23 mouse cellular contexts compared by ENCODE assay signal in the genomic region with DNA sequence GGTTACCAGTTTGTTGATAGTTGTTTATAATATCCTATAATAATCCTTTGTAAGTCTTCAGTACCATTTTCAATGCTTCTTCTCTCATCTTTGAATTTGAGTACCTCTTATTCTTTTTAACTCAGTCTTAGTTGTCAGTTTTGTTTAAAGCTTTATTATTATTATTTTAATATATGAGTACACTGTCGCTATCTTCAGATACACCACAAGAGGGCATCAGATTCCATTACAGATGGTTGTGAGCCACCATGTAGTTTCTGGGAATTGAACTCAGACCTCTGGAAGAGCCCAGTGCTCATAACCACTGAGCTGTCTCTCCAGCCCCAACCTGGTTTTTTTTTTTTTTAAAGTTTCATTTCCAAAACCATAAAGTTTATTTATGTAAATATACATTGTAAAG. TPM values are rescaled to one million over a fixed set of nuclear protein-coding genes. Genes with fewer than 3 reads are reported as not detected.
DNase-seq lines count a peak whose midpoint lies in the region; ATAC-seq and TF ChIP-seq lines count a peak whose summit lies in the region.
"Had no signal": no experiment of that assay in that cellular context is flagged by ENCODE, and none has a peak within 500 bp of the region (broad histone marks: within the 10 kb centered on the region; RNA-seq: fewer than 3 reads in every experiment).

No protein-coding gene starts in this region.

- H3K9ac ChIP-seq in kidney, postnatal 0 days (ENCODE audit: low read depth, low read length): no peak overlapping the region
- H3K9ac ChIP-seq in lung, postnatal 0 days (replicated peaks; ENCODE audit: low read depth): no peak overlapping the region
- H3K9ac ChIP-seq in MEL (ENCODE audit: control insufficient read depth, low read depth, low read length, poor library complexity, severe bottlenecking): no peak overlapping the region
- H3K9ac ChIP-seq: hindbrain, embryonic 14.5 days; intestine, embryonic 15.5 days; kidney, embryonic 15.5 days; liver, embryonic 12.5 days; midbrain, embryonic 13.5 days; neural tube, embryonic 12.5 days had no signal

- WGBS in kidney, postnatal 0 days: 80% methylated on average over 1 of the region's 1 CpGs
- WGBS in lung, postnatal 0 days: 50% methylated on average over 1 of the region's 1 CpGs
- WGBS in lung, adult 2 months: 45% methylated on average over 1 of the region's 1 CpGs
- WGBS in hindbrain, embryonic 10.5 days: 57% methylated on average over 1 of the region's 1 CpGs

- peaks cover 4% of the 10 kb centered on the region; the same call in 1 of the 2 replicates for H3K4me1 ChIP-seq in kidney, postnatal 0 days (replicated peaks; ENCODE audit: insufficient read depth, low read length)
- H3K4me1 ChIP-seq in lung, postnatal 0 days (ENCODE audit: insufficient read depth, low read depth, low read length): 0 out of 2 replicates have a peak, but pooled peaks cover 3% of the 10 kb centered on the region
- H3K4me1 ChIP-seq in lung, adult 2 months (ENCODE audit: control insufficient read depth, insufficient read depth, low read length): peaks cover 3% of the 10 kb centered on the region; the same call in 1 of the 2 replicates
- peaks cover 0 to 5% of the 10 kb centered on the region in 2 experiments; a peak in 2 of 4 replicates for H3K4me1 ChIP-seq in MEL (ENCODE audit: control insufficient read depth in 1 of 2, insufficient read depth in 2 of 2, low read length in 2 of 2)
- peaks cover 12% of the 10 kb centered on the region for H3K4me1 ChIP-seq in hindbrain, embryonic 10.5 days (replicated peaks)
- H3K4me1 ChIP-seq: intestine, embryonic 15.5 days had no signal

- H3K36me3 ChIP-seq in kidney, postnatal 0 days (ENCODE audit: insufficient read depth, low read length): no peaks in the 10 kb centered on the region
- H3K36me3 ChIP-seq in lung, postnatal 0 days (ENCODE audit: insufficient read depth, low read length): no peaks in the 10 kb centered on the region
- H3K36me3 ChIP-seq in MEL (ENCODE audit: control insufficient read depth in 1 of 2, insufficient read depth in 2 of 2, low read length in 2 of 2): peaks cover 0 to 6% of the 10 kb centered on the region in 2 experiments; a peak in 1 of 4 replicates
- no peaks in the 10 kb centered on the region for H3K36me3 ChIP-seq in splenic B cell, adult 2 months (ENCODE audit: control insufficient read depth, insufficient read depth, low read length, poor library complexity, severe bottlenecking)
- no peaks in the 10 kb centered on the region for H3K36me3 ChIP-seq in hindbrain, embryonic 10.5 days
- H3K36me3 ChIP-seq: G1E; intestine, embryonic 15.5 days; kidney, embryonic 15.5 days; liver, embryonic 12.5 days; midbrain, embryonic 13.5 days; neural tube, embryonic 12.5 days had no signal

- no peak for TF ChIP-seq EP300 in lung, postnatal 0 days (IDR thresholded peaks at IDR 0.05)
- no peak for TF ChIP-seq EP300 in MEL (IDR thresholded peaks at IDR 0.05; ENCODE audit: low read depth in 1 of 2, low read length in 2 of 2)

- no peak for ATAC-seq in kidney, postnatal 0 days (replicated peaks; ENCODE audit: low FRiP score, low read depth)
- no peak for ATAC-seq in lung, postnatal 0 days
- ATAC-seq: activated CD4-positive, CD25-positive, alpha-beta regulatory T cell, adult 4 months; forebrain, embryonic 14.5 days; intestine, embryonic 15.5 days; liver, embryonic 12.5 days; midbrain, embryonic 13.5 days had no signal

- peak; percentile 36 for TF ChIP-seq CTCF in kidney, postnatal 0 days (IDR thresholded peaks at IDR 0.05; ENCODE audit: low read depth)
- peak; percentile 25 for TF ChIP-seq CTCF in lung, postnatal 0 days (IDR thresholded peaks at IDR 0.05)
- TF ChIP-seq CTCF in lung, adult 2 months (IDR thresholded peaks at IDR 0.05; ENCODE audit: insufficient read depth, low read length): no peak
- peak in 2 of 3 experiments; percentile 30 to 42; a peak in 3 of 6 replicates for TF ChIP-seq CTCF in MEL (IDR thresholded peaks at IDR 0.05 in 2 of 3, conservative IDR thresholded peaks at IDR 0.05 in 1 of 3; ENCODE audit: control insufficient read depth in 1 of 3, insufficient read depth in 1 of 3, low read depth in 2 of 3, low read length in 3 of 3, poor library complexity in 1 of 3, severe bottlenecking in 1 of 3)

- peaks cover 10% of the 10 kb centered on the region for H3K79me2 ChIP-seq in MEL (ENCODE audit: control insufficient read depth, insufficient read depth, low read length, poor library complexity)

- TF ChIP-seq RAD21 in MEL (IDR thresholded peaks at IDR 0.05; ENCODE audit: low read depth, low read length): peak; percentile 37

- H3K9me3 ChIP-seq in kidney, postnatal 0 days (replicated peaks; ENCODE audit: low read length): no peaks in the 10 kb centered on the region
- H3K9me3 ChIP-seq in lung, postnatal 0 days (ENCODE audit: low read length): no peaks in the 10 kb centered on the region
- no peaks in the 10 kb centered on the region for H3K9me3 ChIP-seq in MEL (replicated peaks; ENCODE audit: insufficient read depth, low read length)
- no peaks in the 10 kb centered on the region for H3K9me3 ChIP-seq in hindbrain, embryonic 10.5 days
- H3K9me3 ChIP-seq: G1E; intestine, embryonic 15.5 days; kidney, embryonic 15.5 days; liver, embryonic 12.5 days; midbrain, embryonic 13.5 days; neural tube, embryonic 12.5 days had no signal

- H3K4me2 ChIP-seq in kidney, postnatal 0 days (ENCODE audit: low read length): no peak overlapping the region
- H3K4me2 ChIP-seq in lung, postnatal 0 days (replicated peaks; ENCODE audit: low read depth, low read length): no peak overlapping the region
- H3K4me2 ChIP-seq: hindbrain, embryonic 14.5 days; intestine, embryonic 15.5 days; kidney, embryonic 15.5 days; liver, embryonic 12.5 days; midbrain, embryonic 13.5 days; neural tube, embryonic 12.5 days had no signal

- peak; percentile 9 for DNase-seq in kidney, postnatal 0 days (ENCODE audit: low spot score)
- no peak for DNase-seq in kidney, adult 18-20 months
- no peak for DNase-seq in lung, postnatal 0 days (ENCODE audit: low spot score)
- no peak for DNase-seq in lung, adult 2 months
- no peak for DNase-seq in MEL (ENCODE audit: low read depth, low spot score)
- DNase-seq in splenic B cell, adult 2 months (ENCODE audit: low read depth, low spot score): peak; percentile 17
- DNase-seq in hindbrain, embryonic 10.5 days (ENCODE audit: low spot score): no peak
- DNase-seq: adrenal gland, adult 8-10 months; cerebellum, adult 11-12 months; cerebellum, postnatal 25 days; gastrocnemius, postnatal 25 days; kidney, postnatal 4 days; right cerebral cortex, postnatal 14 days had no signal

- H3K27ac ChIP-seq in kidney, postnatal 0 days: no peak overlapping the region
- no peak overlapping the region for H3K27ac ChIP-seq in lung, postnatal 0 days (ENCODE audit: low read length)
- no peak overlapping the region for H3K27ac ChIP-seq in MEL (ENCODE audit: control insufficient read depth, low read depth, low read length)
- H3K27ac ChIP-seq in hindbrain, embryonic 10.5 days: no peak overlapping the region
- H3K27ac ChIP-seq: hindbrain, embryonic 14.5 days; intestine, embryonic 15.5 days; kidney, embryonic 15.5 days; liver, embryonic 12.5 days; midbrain, embryonic 13.5 days; neural tube, embryonic 12.5 days had no signal

- no peak for TF ChIP-seq POLR2A in lung, adult 2 months (IDR thresholded peaks at IDR 0.05; ENCODE audit: borderline replicate concordance, extremely low read depth, low read depth, low read length)
- TF ChIP-seq POLR2A in MEL (IDR thresholded peaks at IDR 0.05; ENCODE audit: control insufficient read depth in 1 of 2, insufficient read depth in 1 of 2, low read depth in 1 of 2, low read length in 2 of 2, poor library complexity in 1 of 2): no peak

- H3K4me3 ChIP-seq in kidney, postnatal 0 days (replicated peaks; ENCODE audit: low read depth, low read length): no peak overlapping the region
- H3K4me3 ChIP-seq in lung, postnatal 0 days (ENCODE audit: low read depth, low read length): no peak overlapping the region
- H3K4me3 ChIP-seq in lung, adult 2 months (replicated peaks; ENCODE audit: extremely low read depth, low read depth, low read length): no peak overlapping the region
- no peak overlapping the region for H3K4me3 ChIP-seq in MEL (ENCODE audit: control insufficient read depth in 1 of 2, insufficient read depth in 1 of 2, low read depth in 2 of 2, low read length in 2 of 2)
- no peak overlapping the region for H3K4me3 ChIP-seq in hindbrain, embryonic 10.5 days
- H3K4me3 ChIP-seq: intestine, embryonic 15.5 days; kidney, embryonic 15.5 days; liver, embryonic 12.5 days; midbrain, embryonic 13.5 days; neural tube, embryonic 12.5 days had no signal

- H3K27me3 ChIP-seq in kidney, postnatal 0 days (ENCODE audit: insufficient read depth, low read length): no peaks in the 10 kb centered on the region
- no peaks in the 10 kb centered on the region for H3K27me3 ChIP-seq in lung, postnatal 0 days (replicated peaks; ENCODE audit: insufficient read depth, low read length)
- no peaks in the 10 kb centered on the region for H3K27me3 ChIP-seq in MEL (ENCODE audit: control insufficient read depth in 1 of 2, insufficient read depth in 2 of 2, low read length in 2 of 2)
- H3K27me3 ChIP-seq in splenic B cell, adult 2 months (ENCODE audit: control insufficient read depth, insufficient read depth, low read length, poor library complexity, severe bottlenecking): no peaks in the 10 kb centered on the region
- H3K27me3 ChIP-seq in hindbrain, embryonic 10.5 days (ENCODE audit: insufficient read depth, poor library complexity, severe bottlenecking): no peaks in the 10 kb centered on the region
- H3K27me3 ChIP-seq: intestine, embryonic 15.5 days; kidney, embryonic 15.5 days; neural tube, embryonic 12.5 days had no signal

TF ChIP-seq in MEL, 35 proteins besides CTCF, POLR2A, EP300 and RAD21 (continues in another document):
- TF ChIP-seq POLR2AphosphoS5 (IDR thresholded peaks at IDR 0.05; ENCODE audit: borderline replicate concordance, low read depth, low read length): no peak

RNA-seq across cellular contexts. Expression of a gene that starts 4.0 kb away (rescaled TPM):
- polyA plus RNA-seq in kidney, postnatal 0 days (2015; fragmentation: Nextera tagmentation; extraction: Ambion mirVana): 32.5 and 37.9 TPM in 2 replicates
- 22.4 and 24.9 TPM in 2 replicates for polyA plus RNA-seq in lung, postnatal 0 days (2015; fragmentation: Nextera tagmentation; extraction: Ambion mirVana)
- 13.2 and 22.6 TPM in 2 replicates for polyA plus RNA-seq in lung, adult 2 months (2012; rRNA removed)
- total RNA-seq in MEL (2012; rRNA removed): 43.0 and 51.5 TPM in 2 replicates
- polyA plus RNA-seq in MEL (2012; ENCODE audit: insufficient read depth in 1 of 2, insufficient read length in 2 of 2, low read depth in 1 of 2, low replicate concordance in 2 of 2, missing spikeins in 1 of 2): 10 to 100 TPM in 1 of 2 experiments, not detected in 1; 76.0 TPM
- polyA plus RNA-seq in hindbrain, embryonic 10.5 days (2016; fragmentation: Nextera tagmentation; extraction: Ambion mirVana): 32.9 and 39.5 TPM in 2 replicates

RNA-seq across cellular contexts. Expression of a gene that starts 56.2 kb away (rescaled TPM):
- 0.68 and 0.87 TPM in 2 replicates for polyA plus RNA-seq in kidney, postnatal 0 days (2015; fragmentation: Nextera tagmentation; extraction: Ambion mirVana)
- 1.4 and 1.7 TPM in 2 replicates for polyA plus RNA-seq in lung, postnatal 0 days (2015; fragmentation: Nextera tagmentation; extraction: Ambion mirVana)
- 4.0 and 5.6 TPM in 2 replicates for polyA plus RNA-seq in lung, adult 2 months (2012; rRNA removed)
- 0.07 TPM in 1 of 2 replicates, not detected in the other for total RNA-seq in MEL (2012; rRNA removed)
- under 1 TPM in 1 of 2 experiments, not detected in 1; 0.01 TPM for polyA plus RNA-seq in MEL (2012; ENCODE audit: insufficient read depth in 1 of 2, insufficient read length in 2 of 2, low read depth in 1 of 2, low replicate concordance in 2 of 2, missing spikeins in 1 of 2)
- 0.19 and 0.25 TPM in 2 replicates for polyA plus RNA-seq in hindbrain, embryonic 10.5 days (2016; fragmentation: Nextera tagmentation; extraction: Ambion mirVana)
- total RNA-seq: megakaryocyte, adult 5-6 weeks had no signal
- polyA plus RNA-seq: activated CD4-positive, CD25-positive, alpha-beta regulatory T cell, adult 4 months; G1E had no signal

Comparison
In these comparisons a context has a peak if more than half of its experiments do, and no peak if none do; other contexts are left out.
1. DNase-seq: peak in kidney, postnatal 0 days (single experiment) and splenic B cell, adult 2 months (single experiment); none in kidney, adult 18-20 months (single experiment), lung, postnatal 0 days (single experiment), lung, adult 2 months (single experiment), MEL (single experiment) and hindbrain, embryonic 10.5 days (single experiment).